In genomic region chr11:117934576-117935368, GRCm38 (mm10) we compare ENCODE assay signal across 9 mouse cellular contexts. TPM values are rescaled to one million over a fixed set of nuclear protein-coding genes. Genes with fewer than 3 reads are reported as not detected.
DNase-seq lines count a peak whose midpoint lies in the region; ATAC-seq and TF ChIP-seq lines count a peak whose summit lies in the region.
"Had no signal": no experiment of that assay in that cellular context is flagged by ENCODE, and none has a peak within 500 bp of the region (broad histone marks: within the 10 kb centered on the region; RNA-seq: fewer than 3 reads in every experiment).

No protein-coding gene starts in this region.

- H3K36me3 ChIP-seq in heart, adult 2 months (ENCODE audit: control insufficient read depth, insufficient read depth, low read length) = no peaks in the 10 kb centered on the region
- no peaks in the 10 kb centered on the region for H3K36me3 ChIP-seq in lung, embryonic 16.5 days (ENCODE audit: control insufficient read depth, insufficient read depth, low read length)
- no peaks in the 10 kb centered on the region for H3K36me3 ChIP-seq in intestine, postnatal 0 days (ENCODE audit: control insufficient read depth, insufficient read depth)
- no peaks in the 10 kb centered on the region for H3K36me3 ChIP-seq in stomach, embryonic 14.5 days (ENCODE audit: control insufficient read depth, insufficient read depth, low read length)
- H3K36me3 ChIP-seq: midbrain, embryonic 15.5 days had no signal

- TF ChIP-seq CTCF in heart, adult 2 months (IDR thresholded peaks at IDR 0.05) = no peak
- TF ChIP-seq CTCF in intestine, postnatal 0 days (IDR thresholded peaks at IDR 0.05; ENCODE audit: low read depth) = no peak

- H3K9me3 ChIP-seq in lung, embryonic 16.5 days (ENCODE audit: control insufficient read depth, low read length) = no peaks in the 10 kb centered on the region
- no peaks in the 10 kb centered on the region for H3K9me3 ChIP-seq in intestine, postnatal 0 days (ENCODE audit: control insufficient read depth)
- no peaks in the 10 kb centered on the region for H3K9me3 ChIP-seq in stomach, embryonic 14.5 days (ENCODE audit: control insufficient read depth, low read depth, low read length)
- H3K9me3 ChIP-seq: midbrain, embryonic 15.5 days had no signal

- TF ChIP-seq EP300 in heart, adult 2 months (IDR thresholded peaks at IDR 0.05; ENCODE audit: insufficient read depth, low read depth, low read length) = no peak

- intact Hi-C loops in heart, adult 2 months (cut with DNase I) = loop anchor here (1.0 kb wide), 1 partner anchor 36 kb away; the partner anchor contains the start of gene Socs3
- intact Hi-C loops in heart, postnatal 10 days (cut with DNase I) = loop anchor here (1.0 kb wide), 1 partner anchor 22 kb away; no protein-coding TSS in a partner anchor

- no peak overlapping the region for H3K9ac ChIP-seq in heart, adult 2 months (ENCODE audit: low read depth, low read length)
- peak overlapping the region; percentile 14; the same call in 1 of the 2 replicates for H3K9ac ChIP-seq in lung, embryonic 16.5 days (ENCODE audit: low read length)
- no peak overlapping the region for H3K9ac ChIP-seq in intestine, postnatal 0 days (ENCODE audit: low read depth, low read length)
- no peak overlapping the region for H3K9ac ChIP-seq in stomach, embryonic 14.5 days (replicated peaks; ENCODE audit: low read depth, low read length)
- H3K9ac ChIP-seq: midbrain, embryonic 15.5 days had no signal

- TF ChIP-seq POLR2A in heart, adult 2 months (IDR thresholded peaks at IDR 0.05; ENCODE audit: insufficient read depth, low read depth, low read length) = no peak

- H3K4me1 ChIP-seq in heart, adult 2 months (ENCODE audit: control insufficient read depth, insufficient read depth, low read length) = peaks cover 26% of the 10 kb centered on the region
- H3K4me1 ChIP-seq in lung, embryonic 16.5 days (replicated peaks; ENCODE audit: control insufficient read depth, insufficient read depth, low read length) = peaks cover 56% of the 10 kb centered on the region
- peaks cover 32% of the 10 kb centered on the region for H3K4me1 ChIP-seq in intestine, postnatal 0 days (replicated peaks; ENCODE audit: control insufficient read depth, insufficient read depth, low read length)
- H3K4me1 ChIP-seq in stomach, embryonic 14.5 days (ENCODE audit: control insufficient read depth, insufficient read depth, low read length) = peaks cover 70% of the 10 kb centered on the region

- H3K27me3 ChIP-seq in heart, adult 2 months (ENCODE audit: control insufficient read depth, insufficient read depth, low read length) = no peaks in the 10 kb centered on the region
- peaks cover 11% of the 10 kb centered on the region for H3K27me3 ChIP-seq in lung, embryonic 16.5 days (ENCODE audit: control insufficient read depth, insufficient read depth, low read depth, low read length)
- H3K27me3 ChIP-seq in intestine, postnatal 0 days (replicated peaks; ENCODE audit: control insufficient read depth, insufficient read depth, low read length) = no peaks in the 10 kb centered on the region
- H3K27me3 ChIP-seq in stomach, embryonic 14.5 days (ENCODE audit: control insufficient read depth, insufficient read depth, low read length) = no peaks in the 10 kb centered on the region

- no peak overlapping the region for H3K4me2 ChIP-seq in lung, embryonic 16.5 days (ENCODE audit: low read depth, low read length)
- H3K4me2 ChIP-seq in intestine, postnatal 0 days (replicated peaks; ENCODE audit: low read depth) = no peak overlapping the region
- H3K4me2 ChIP-seq in stomach, embryonic 14.5 days (replicated peaks; ENCODE audit: low read depth, low read length) = no peak overlapping the region
- H3K4me2 ChIP-seq: midbrain, embryonic 15.5 days had no signal

- ATAC-seq in lung, embryonic 16.5 days (ENCODE audit: low read depth) = no peak
- no peak for ATAC-seq in intestine, postnatal 0 days
- no peak for ATAC-seq in stomach, embryonic 14.5 days (ENCODE audit: insufficient number of reproducible peaks, insufficient read depth, low FRiP score, low read depth)
- ATAC-seq: midbrain, embryonic 15.5 days had no signal

- H3K27ac ChIP-seq in heart, adult 2 months = peak overlapping the region; percentile 39
- peak overlapping the region; percentile 77 for H3K27ac ChIP-seq in lung, embryonic 16.5 days (ENCODE audit: low read length)
- peak overlapping the region; percentile 57; the same call in 1 of the 2 replicates for H3K27ac ChIP-seq in intestine, postnatal 0 days (ENCODE audit: low read depth, low read length)
- H3K27ac ChIP-seq in stomach, embryonic 14.5 days (ENCODE audit: low read length) = peak overlapping the region; percentile 75; the same call in 1 of the 2 replicates
- H3K27ac ChIP-seq: midbrain, embryonic 15.5 days had no signal

- no peaks in the 10 kb centered on the region for H3K79me2 ChIP-seq in heart, adult 2 months (replicated peaks; ENCODE audit: control insufficient read depth, insufficient read depth, low read length)

- no peak for DNase-seq in heart, adult 2 months
- no peak for DNase-seq in heart, postnatal 10 days
- DNase-seq in lung, postnatal 36 days = no peak
- DNase-seq in thymus, postnatal 14 days = no peak
- no peak for DNase-seq in adrenal gland, postnatal 14 days

- no peak overlapping the region for H3K4me3 ChIP-seq in heart, adult 2 months
- H3K4me3 ChIP-seq in lung, embryonic 16.5 days (ENCODE audit: low read length) = no peak overlapping the region
- H3K4me3 ChIP-seq in intestine, postnatal 0 days (ENCODE audit: low read depth, low read length) = no peak overlapping the region
- no peak overlapping the region for H3K4me3 ChIP-seq in stomach, embryonic 14.5 days (ENCODE audit: low read depth, low read length)
- H3K4me3 ChIP-seq: midbrain, embryonic 15.5 days had no signal

- WGBS in heart, adult 2 months = 66% methylated on average over 5 of the region's 5 CpGs
- 59% methylated on average over 5 of the region's 5 CpGs for WGBS in lung, embryonic 16.5 days
- 53% methylated on average over 5 of the region's 5 CpGs for WGBS in intestine, postnatal 0 days
- 46% methylated on average over 5 of the region's 5 CpGs for WGBS in stomach, embryonic 14.5 days

RNA-seq across cellular contexts. Expression of gene Socs3, which starts 35.1 kb away (rescaled TPM):
- 1 to 10 TPM; 2.8 to 4.5 TPM for total RNA-seq in heart, adult 2 months (2021)
- 3.7 and 4.4 TPM in 2 replicates for polyA plus RNA-seq in heart, adult 2 months (2012; rRNA removed)
- total RNA-seq in heart, postnatal 10 days (2021) = 1 to 10 TPM; 3.7 to 5.8 TPM
- polyA plus RNA-seq in lung, embryonic 16.5 days (2015; fragmentation: Nextera tagmentation; extraction: Ambion mirVana) = 12.5 and 13.2 TPM in 2 replicates
- 15.7 and 15.9 TPM in 2 replicates for polyA plus RNA-seq in intestine, postnatal 0 days (2015; fragmentation: Nextera tagmentation; extraction: Ambion mirVana)
- polyA plus RNA-seq in stomach, embryonic 14.5 days (2014; fragmentation: Nextera tagmentation; extraction: Ambion mirVana) = 9.2 and 11.5 TPM in 2 replicates
- 4.8 and 6.5 TPM in 2 replicates for total RNA-seq in adrenal gland, postnatal 14 days (2021)

RNA-seq across cellular contexts. Expression of gene Pgs1, which starts 51.3 kb away (rescaled TPM):
- 10 to 100 TPM; 17.9 to 18.1 TPM for total RNA-seq in heart, adult 2 months (2021)
- polyA plus RNA-seq in heart, adult 2 months (2012; rRNA removed) = 21.8 and 26.5 TPM in 2 replicates
- total RNA-seq in heart, postnatal 10 days (2021) = 10 to 100 TPM; 21.2 to 23.7 TPM
- polyA plus RNA-seq in lung, embryonic 16.5 days (2015; fragmentation: Nextera tagmentation; extraction: Ambion mirVana) = 41.8 and 44.8 TPM in 2 replicates
- polyA plus RNA-seq in intestine, postnatal 0 days (2015; fragmentation: Nextera tagmentation; extraction: Ambion mirVana) = 23.1 and 24.0 TPM in 2 replicates
- polyA plus RNA-seq in stomach, embryonic 14.5 days (2014; fragmentation: Nextera tagmentation; extraction: Ambion mirVana) = 30.6 and 30.8 TPM in 2 replicates
- total RNA-seq in adrenal gland, postnatal 14 days (2021) = 32.9 and 39.2 TPM in 2 replicates
